Mouse (Mus musculus) olfactory bulb, adult 2 months (tissue): ENCODE data around the gene Cog1.

ENCODE experiments used
- CTCF ChIP-seq: fragments of 200-500 bp; IDR thresholded peaks from 2 replicates; pipeline ENCODE4 v1.5.1; 2012; ENCODE audit warnings: low read depth, mild to moderate bottlenecking, low read length, moderate library complexity; ENCODE audit not compliant: insufficient read depth
- POLR2A ChIP-seq: fragments of 200-500 bp; IDR thresholded peaks from 2 replicates; pipeline ENCODE4 v1.6.1; 2012; ENCODE audit warnings: mild to moderate bottlenecking, low read depth, low read length, moderate library complexity; ENCODE audit not compliant: insufficient read depth

- no peak for TF ChIP-seq POLR2A
- TF ChIP-seq CTCF = no peak
Observed at GRCm38 (mm10) chr11:113684707-113685426, 35.9 kb downstream of the Cog1 start.
